Mouse (Mus musculus) liver, postnatal 0 days (tissue): ENCODE measurements around the gene Chtop.
A peak's percentile ranks its signal among the peaks of the same experiment; 100 is the strongest.

Experiments used
- CTCF ChIP-seq: sonication (generic); IDR thresholded peaks from 2 replicates; pipeline ENCODE4 v1.5.1; 2016; ENCODE audit warnings: antibody characterized with exemption, low read depth
- EP300 ChIP-seq: IDR thresholded peaks from 2 replicates; pipeline ENCODE4 v1.6.1; 2016; ENCODE audit warnings: antibody characterized with exemption, low read depth, mild to moderate bottlenecking

- TF ChIP-seq CTCF (peak; percentile 60), EP300 (no peak)
Observed at GRCm38 (mm10) chr3:90491350-90491749, 17.9 kb downstream of the Chtop start.
